Mouse (Mus musculus) intestine, embryonic 15.5 days (tissue): ENCODE data around the gene Vezt. TPM values are rescaled to one million over a fixed set of nuclear protein-coding genes. Genes with fewer than 3 reads are reported as not detected.

ENCODE experiments used
- ATAC-seq: fragments of 200-750 bp; cut with Nextera tagmentation; 2 replicates; pipeline ENCODE4 v1.8.0; 2017; ENCODE audit warnings: moderate TSS enrichment, moderate library complexity
- H3K27ac ChIP-seq: fragments of 300-500 bp; sonication (generic); 2 replicates; pipeline ENCODE4 v1.5.1; 2015; ENCODE audit warnings: mild to moderate bottlenecking, inconsistent platforms
- H3K27me3 ChIP-seq: fragments of 300-500 bp; sonication (generic); replicated peaks from 2 replicates; pipeline ENCODE4 v1.6.1; 2015; ENCODE audit warnings: inconsistent platforms
- H3K36me3 ChIP-seq: fragments of 300-500 bp; sonication (generic); 2 replicates; pipeline ENCODE4 v1.6.1; 2015; ENCODE audit warnings: inconsistent platforms
- H3K4me1 ChIP-seq: fragments of 300-500 bp; sonication (generic); replicated peaks from 2 replicates; pipeline ENCODE4 v1.6.1; 2015; ENCODE audit warnings: inconsistent platforms
- H3K4me2 ChIP-seq: fragments of 300-500 bp; sonication (generic); replicated peaks from 2 replicates; pipeline ENCODE4 v1.6.1; 2015; ENCODE audit warnings: mild to moderate bottlenecking, inconsistent platforms
- H3K4me3 ChIP-seq: fragments of 300-500 bp; sonication (generic); replicated peaks from 2 replicates; pipeline ENCODE4 v1.5.1; 2015; ENCODE audit warnings: inconsistent platforms
- H3K9ac ChIP-seq: fragments of 300-500 bp; sonication (generic); 2 replicates; pipeline ENCODE4 v1.6.1; 2015; ENCODE audit warnings: inconsistent platforms
- H3K9me3 ChIP-seq: fragments of 300-500 bp; sonication (generic); 2 replicates; pipeline ENCODE4 v1.6.1; 2016; ENCODE audit warnings: inconsistent platforms
- WGBS: fragments of 180-500 bp; shearing (Covaris S2); methylation state at CpG from one replicate; pipeline ENCODE4 v1.1.7; 2015; 5-methylcytosine and 5-hydroxymethylcytosine counted together
- polyA plus RNA-seq: library from polyadenylated mRNA; unstranded; fragments of >200 nt; fragmentation: Nextera tagmentation; extraction: Ambion mirVana; gene quantifications from 2 replicates; pipeline ENCODE4 v1.2.1, GENCODE M21; 2015

Vezt gene
- 18.6 and 20.1 TPM in 2 replicates for polyA plus RNA-seq

DNA sequence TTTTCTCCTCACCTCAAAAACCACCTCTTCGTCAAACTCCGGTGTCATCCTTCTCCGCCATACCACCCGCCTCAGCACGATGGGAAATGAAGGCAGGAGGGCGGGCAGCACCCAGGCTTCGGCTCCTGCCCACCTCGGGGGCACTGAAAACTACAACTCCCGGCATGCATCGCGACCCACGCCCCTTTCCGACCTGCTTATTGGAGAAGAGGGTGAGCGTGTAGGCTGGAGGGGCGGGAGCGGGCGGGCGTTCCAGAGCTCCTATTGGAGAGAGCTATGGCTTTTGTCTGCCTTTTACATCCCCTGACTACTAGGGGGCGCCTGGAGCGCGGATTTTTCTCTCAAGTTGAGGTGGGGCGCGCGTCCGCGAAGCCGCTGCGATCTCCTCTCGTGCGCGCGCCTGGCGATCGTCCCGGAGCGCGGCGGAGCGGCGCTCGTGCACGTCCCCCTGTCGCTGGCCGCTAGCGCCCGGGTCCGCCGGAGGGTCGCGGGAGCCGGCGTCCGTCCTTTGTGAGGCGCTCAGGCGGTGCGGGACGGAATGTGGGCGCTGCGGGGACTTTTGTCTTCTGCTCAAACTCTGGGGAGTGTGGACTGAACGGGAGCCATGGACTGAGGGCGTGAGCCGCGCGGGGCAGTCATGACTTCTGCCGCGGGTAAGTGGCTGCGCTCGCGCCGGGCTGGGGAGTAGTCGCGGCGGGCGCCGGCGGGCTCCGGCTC lies at the start of gene Vezt, which contains the start of gene Fgd6:
TSS of gene Vezt (minus strand) at position 160 of the 717 bp plus-strand sequence.
TSS of gene Fgd6 (plus strand) at position 344 of the 717 bp plus-strand sequence.
- H3K9ac ChIP-seq: peak within 1 kb of the TSS; percentile 89
- peak; percentile 99 for ATAC-seq
- H3K4me3 ChIP-seq: peak within 1 kb of the TSS; percentile 94
- H3K4me2 ChIP-seq: peak within 1 kb of the TSS; percentile 75
- peak within 1 kb of the TSS; percentile 76 for H3K27ac ChIP-seq
- H3K4me1 ChIP-seq: 0 out of 2 replicates have a peak, but pooled peaks cover 9% of the 10 kb centered on the region
- H3K36me3 ChIP-seq: no peaks in the 10 kb centered on the region
- WGBS: under 1% methylated on average over 77 of the region's 77 CpGs
- no peaks in the 10 kb centered on the region for H3K9me3 ChIP-seq
- H3K27me3 ChIP-seq: no peaks in the 10 kb centered on the region

DNA sequence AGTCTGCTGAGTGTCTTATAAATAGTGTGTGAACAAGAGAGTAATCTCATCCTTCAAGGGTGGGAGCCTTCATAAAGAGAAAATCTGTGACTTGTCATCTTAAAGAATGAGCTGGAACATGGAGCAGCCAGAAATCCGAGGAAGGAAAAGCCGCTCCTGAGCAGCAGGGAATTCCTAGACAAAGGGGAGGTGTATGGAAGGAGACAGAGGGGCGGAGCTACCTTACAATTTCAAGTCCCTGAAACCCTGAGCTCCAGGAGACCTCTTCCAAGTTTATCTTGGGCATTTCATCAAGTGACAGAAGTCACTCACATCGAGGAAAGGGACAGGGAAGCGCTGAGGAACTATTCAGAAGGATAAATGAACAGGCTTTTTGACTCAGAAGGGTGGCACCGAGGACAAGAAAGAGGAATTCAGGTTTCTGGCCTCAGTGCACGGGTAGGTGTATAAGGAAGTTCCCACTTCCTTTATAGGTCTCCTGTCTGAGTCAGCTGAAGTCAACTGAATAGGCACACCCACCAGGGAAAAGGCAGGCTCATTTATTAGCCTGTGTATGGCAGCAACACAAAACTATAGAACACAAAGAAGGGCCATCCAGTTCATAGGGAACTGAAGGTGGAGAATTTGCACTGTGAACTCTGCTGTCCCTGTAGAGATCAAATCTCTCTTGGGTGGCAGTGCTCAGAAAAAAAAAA lies 46.6 kb upstream of the Vezt start:
- H3K4me1 ChIP-seq: peaks cover 9% of the 10 kb centered on the region
- 0 out of 2 replicates have a peak overlapping the region, but pooled peaks have one; percentile 2 for H3K4me2 ChIP-seq
- no peak overlapping the region for H3K9ac ChIP-seq
- 40% methylated on average over 7 of the region's 7 CpGs for WGBS
- peak overlapping the region; percentile 59 for H3K27ac ChIP-seq
- H3K4me3 ChIP-seq: no peak overlapping the region
- no peaks in the 10 kb centered on the region for H3K9me3 ChIP-seq
- H3K27me3 ChIP-seq: no peaks in the 10 kb centered on the region
- H3K36me3 ChIP-seq: no peaks in the 10 kb centered on the region
- peak; percentile 82 for ATAC-seq

DNA sequence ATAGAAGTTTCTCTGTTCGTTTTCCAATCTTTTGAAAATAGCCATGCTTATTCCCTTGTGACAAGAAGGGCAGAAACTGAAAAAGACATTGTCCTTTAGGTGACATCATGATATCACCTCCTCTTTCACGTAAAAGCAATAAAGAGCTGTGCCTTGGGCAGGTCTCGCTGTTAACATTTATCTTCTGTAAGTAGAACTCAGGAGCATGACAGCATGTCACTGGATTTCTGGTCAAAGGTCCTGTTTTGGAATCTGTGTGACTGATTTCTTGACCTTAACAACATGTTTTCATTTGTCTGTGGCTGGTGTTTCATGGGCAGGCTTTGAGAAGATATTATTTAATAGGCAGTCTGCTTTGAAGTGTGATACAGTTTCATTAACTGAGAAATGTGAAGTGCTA lies 45.1 kb upstream of the Vezt start:
- ATAC-seq: peak; percentile 77
- WGBS: 58% methylated on average over 3 of the region's 3 CpGs
- peak overlapping the region; percentile 4; the same call in 1 of the 2 replicates for H3K27ac ChIP-seq
- no peak overlapping the region for H3K4me2 ChIP-seq
- no peaks in the 10 kb centered on the region for H3K9me3 ChIP-seq
- H3K9ac ChIP-seq: no peak overlapping the region
- H3K4me1 ChIP-seq: peaks cover 9% of the 10 kb centered on the region
- H3K36me3 ChIP-seq: no peaks in the 10 kb centered on the region
- H3K27me3 ChIP-seq: no peaks in the 10 kb centered on the region
- no peak overlapping the region for H3K4me3 ChIP-seq

DNA sequence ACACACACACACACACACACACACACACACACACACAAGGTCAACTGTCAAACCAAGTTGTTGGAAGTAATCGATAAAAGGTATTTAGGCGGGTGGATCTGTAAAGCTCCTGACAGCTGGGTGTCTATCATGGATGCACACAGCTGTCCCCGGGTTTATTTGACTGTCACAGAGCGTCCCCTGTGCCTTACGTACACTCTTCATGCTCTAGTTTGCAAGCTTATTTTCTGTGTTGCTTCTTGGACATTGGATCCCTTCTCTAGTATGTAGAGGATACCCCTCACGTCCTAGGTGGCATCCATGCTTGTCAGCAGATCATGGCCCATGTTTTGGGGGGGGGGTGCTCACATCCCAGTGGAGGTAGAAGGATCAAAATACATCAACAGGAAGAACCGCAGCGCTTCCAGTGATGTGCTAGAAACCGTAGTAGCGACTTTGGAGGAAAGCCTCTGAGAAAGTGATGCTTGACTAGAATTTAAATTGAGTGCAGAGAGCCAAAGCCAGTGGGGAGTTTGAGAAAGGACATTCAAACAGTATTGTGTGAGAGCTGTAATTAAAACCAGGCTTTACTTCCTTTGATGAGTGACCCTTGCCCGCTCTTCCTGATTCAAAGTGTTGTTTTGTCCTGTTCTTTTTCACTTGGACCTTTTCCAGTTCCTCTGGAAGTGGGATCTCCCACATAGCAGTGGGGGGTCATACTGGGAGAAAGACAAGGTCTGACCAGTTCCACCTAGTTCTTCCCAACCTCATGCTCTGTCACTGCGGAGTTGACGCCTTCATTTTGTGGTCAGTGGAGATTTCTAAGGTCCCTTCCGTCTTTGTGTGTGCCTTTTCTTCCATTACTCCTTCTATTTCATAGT lies 41.6 kb upstream of the Vezt start:
- WGBS: 84% methylated on average over 14 of the region's 14 CpGs
- H3K4me1 ChIP-seq: peaks cover 16% of the 10 kb centered on the region
- no peaks in the 10 kb centered on the region for H3K9me3 ChIP-seq
- no peak overlapping the region for H3K27ac ChIP-seq
- no peaks in the 10 kb centered on the region for H3K36me3 ChIP-seq
- no peaks in the 10 kb centered on the region for H3K27me3 ChIP-seq
- H3K9ac ChIP-seq: no peak overlapping the region
- H3K4me3 ChIP-seq: no peak overlapping the region
- ATAC-seq: no peak
- H3K4me2 ChIP-seq: no peak overlapping the region

DNA sequence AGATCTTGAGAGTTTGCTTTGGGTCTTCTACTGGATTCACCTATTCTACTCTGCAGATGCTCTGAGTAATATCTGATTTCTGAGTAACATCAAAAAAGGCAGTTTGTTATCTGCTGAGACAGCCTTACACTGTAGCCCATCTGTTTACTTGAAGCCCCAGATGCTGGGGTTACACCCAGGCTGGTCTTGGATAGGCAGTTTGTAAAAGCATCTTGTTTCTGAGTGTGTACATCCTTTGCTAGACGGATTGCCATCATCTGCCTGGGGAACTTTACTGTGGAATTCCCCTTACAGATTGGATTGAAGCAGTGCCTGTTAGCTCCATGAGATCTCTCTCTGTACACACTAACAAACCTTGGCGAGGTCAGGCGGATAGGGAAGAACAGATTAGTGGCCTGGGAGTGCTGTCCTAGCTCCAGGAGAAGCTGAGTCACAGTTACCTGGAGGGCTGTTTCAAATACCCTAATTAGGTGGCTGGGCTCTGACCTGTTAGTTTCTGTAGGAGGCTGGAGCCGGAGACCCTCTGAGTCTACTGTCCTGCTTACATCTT lies 37.4 kb upstream of the Vezt start:
- no peaks in the 10 kb centered on the region for H3K9me3 ChIP-seq
- H3K27ac ChIP-seq: no peak overlapping the region
- ATAC-seq: peak; percentile 24; the same call in 1 of the 2 replicates
- peaks cover 14% of the 10 kb centered on the region for H3K4me1 ChIP-seq
- 56% methylated on average over 4 of the region's 4 CpGs for WGBS
- H3K36me3 ChIP-seq: no peaks in the 10 kb centered on the region
- no peak overlapping the region for H3K4me2 ChIP-seq
- H3K4me3 ChIP-seq: no peak overlapping the region
- H3K27me3 ChIP-seq: no peaks in the 10 kb centered on the region
- no peak overlapping the region for H3K9ac ChIP-seq

DNA sequence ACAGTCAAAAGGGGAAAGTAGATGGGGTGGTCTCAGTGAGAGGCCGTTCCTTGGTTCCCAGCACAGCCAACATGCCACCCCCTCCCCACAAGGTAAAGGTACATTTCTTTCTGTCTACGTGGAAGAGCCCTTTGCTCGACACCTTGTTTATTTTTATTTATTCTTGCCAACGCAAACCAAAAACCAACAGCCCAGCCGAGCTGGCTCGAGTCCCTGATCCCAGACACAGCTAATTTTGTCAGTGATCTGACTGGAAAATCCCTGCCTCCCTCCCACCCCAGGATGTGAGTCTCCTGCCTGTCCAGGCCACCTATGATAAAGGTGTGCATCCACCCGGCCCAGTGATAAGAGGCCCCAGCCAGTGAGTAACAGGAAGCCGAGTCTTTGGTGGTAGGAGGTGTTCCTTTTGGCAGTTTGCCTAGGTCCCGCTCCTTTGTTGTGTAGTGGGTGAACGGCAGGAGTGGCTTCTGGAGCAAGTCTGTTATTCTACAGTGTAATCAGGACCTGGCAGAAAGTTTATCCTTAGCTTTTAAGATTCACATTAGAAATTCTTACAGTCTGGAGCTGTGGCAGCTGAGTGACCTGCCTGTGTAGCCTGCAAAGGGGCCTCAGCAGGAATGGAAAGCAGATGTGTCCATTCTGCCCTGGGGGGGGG lies 36.8 kb upstream of the Vezt start:
- 30% methylated on average over 10 of the region's 10 CpGs for WGBS
- H3K9me3 ChIP-seq: no peaks in the 10 kb centered on the region
- no peaks in the 10 kb centered on the region for H3K27me3 ChIP-seq
- H3K4me2 ChIP-seq: no peak overlapping the region
- ATAC-seq: peak; percentile 72
- H3K9ac ChIP-seq: no peak overlapping the region
- H3K27ac ChIP-seq: no peak overlapping the region
- peaks cover 14% of the 10 kb centered on the region for H3K4me1 ChIP-seq
- H3K36me3 ChIP-seq: no peaks in the 10 kb centered on the region
- H3K4me3 ChIP-seq: no peak overlapping the region

DNA sequence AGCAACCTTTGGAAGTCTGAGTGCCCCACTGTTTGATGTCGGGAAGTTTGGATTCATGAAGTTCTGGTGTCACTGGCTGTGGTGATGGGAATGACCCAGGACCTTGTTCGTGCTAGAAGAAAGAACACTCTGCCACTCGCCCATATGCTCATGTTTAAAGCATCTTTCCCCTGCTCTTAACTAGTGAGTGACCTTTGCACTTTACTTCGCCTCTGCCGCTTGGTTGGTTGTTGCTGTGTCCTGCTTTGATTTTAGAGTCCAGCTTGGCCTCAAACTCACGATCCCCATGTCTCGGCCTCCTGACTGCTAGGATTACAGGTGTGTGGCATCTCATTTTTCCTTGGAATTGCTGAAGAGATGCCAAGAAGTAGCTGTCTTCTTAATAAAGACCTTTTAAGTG lies 36.0 kb upstream of the Vezt start:
- H3K4me2 ChIP-seq: no peak overlapping the region
- no peak for ATAC-seq
- H3K27ac ChIP-seq: no peak overlapping the region
- 80% methylated on average over 7 of the region's 7 CpGs for WGBS
- no peaks in the 10 kb centered on the region for H3K36me3 ChIP-seq
- H3K9ac ChIP-seq: no peak overlapping the region
- H3K4me1 ChIP-seq: peaks cover 14% of the 10 kb centered on the region
- H3K4me3 ChIP-seq: no peak overlapping the region
- no peaks in the 10 kb centered on the region for H3K9me3 ChIP-seq
- no peaks in the 10 kb centered on the region for H3K27me3 ChIP-seq

DNA sequence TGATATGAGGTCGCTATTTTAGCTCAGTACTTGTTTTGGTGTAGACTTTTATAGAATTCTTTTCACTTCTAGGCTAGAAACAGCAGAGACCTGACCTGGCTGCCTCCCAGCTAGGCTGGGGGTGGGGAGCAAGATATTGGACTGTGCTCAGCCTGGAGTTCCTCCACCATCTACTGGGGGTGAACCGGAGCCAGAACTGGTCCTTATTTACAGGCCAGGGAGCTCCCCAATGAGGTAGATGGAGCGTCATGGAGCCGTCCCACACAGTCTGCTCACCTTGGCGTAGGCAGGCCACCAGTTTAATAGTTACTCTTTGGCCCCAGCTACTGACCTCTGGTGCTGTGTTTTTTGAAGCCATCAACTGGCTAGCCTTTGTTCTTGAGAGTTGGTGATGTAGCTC lies 33.1 kb upstream of the Vezt start:
- WGBS: 76% methylated on average over 5 of the region's 5 CpGs
- H3K9me3 ChIP-seq: no peaks in the 10 kb centered on the region
- no peak for ATAC-seq

DNA sequence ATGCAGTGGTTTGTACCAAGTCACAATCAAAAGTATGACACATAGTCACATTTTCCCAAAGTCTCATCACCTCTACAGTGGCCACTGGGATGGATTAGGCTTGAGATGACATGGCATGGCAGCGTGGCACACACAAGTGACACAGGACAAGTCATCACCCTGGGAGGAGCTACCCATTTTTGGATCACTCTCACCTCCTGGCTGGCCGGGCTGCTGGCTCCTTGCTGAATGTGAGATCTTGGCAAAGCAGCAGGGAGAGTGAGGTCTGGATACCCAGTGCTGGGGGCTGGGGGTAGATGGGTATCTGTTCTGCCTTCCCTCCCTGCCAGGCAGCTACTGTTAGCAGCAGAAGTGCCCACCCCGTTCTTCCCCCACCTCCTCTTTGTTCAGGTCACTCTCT lies 31.3 kb upstream of the Vezt start:
- H3K4me3 ChIP-seq: no peak overlapping the region
- no peak for ATAC-seq
- 69% methylated on average over 3 of the region's 3 CpGs for WGBS

More for the DNA sequence above, 33.1 kb upstream of the Vezt start:
- Histone ChIP-seq H3K4me2 (no peak overlapping the region), H3K9ac (no peak overlapping the region), H3K27me3 (no peaks in the 10 kb centered on the region), H3K27ac (no peak overlapping the region), H3K36me3 (no peaks in the 10 kb centered on the region), H3K4me1 (peaks cover 14% of the 10 kb centered on the region), H3K4me3 (no peak overlapping the region)

DNA sequence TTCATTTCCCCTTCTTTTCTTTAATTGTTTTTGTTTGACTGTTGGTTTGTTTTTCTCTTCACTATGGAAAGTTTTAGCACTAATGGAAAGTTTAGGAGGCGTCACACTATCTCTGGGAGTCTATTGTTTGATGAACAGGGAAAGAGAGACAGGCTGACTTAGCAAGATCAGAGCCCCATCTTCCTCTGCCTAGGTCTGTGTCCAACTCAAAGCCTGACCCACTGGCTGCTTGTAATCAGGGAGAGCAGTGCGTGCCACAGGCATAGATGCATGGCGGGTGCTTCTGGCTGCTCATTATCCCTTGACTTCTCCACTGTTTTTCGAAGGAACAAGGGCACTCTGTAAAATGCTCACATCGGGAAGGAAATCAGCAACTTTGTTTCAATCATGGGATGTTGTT lies 26.7 kb upstream of the Vezt start:
- no peaks in the 10 kb centered on the region for H3K27me3 ChIP-seq
- H3K4me2 ChIP-seq: no peak overlapping the region
- peaks cover 11% of the 10 kb centered on the region for H3K4me1 ChIP-seq
- 79% methylated on average over 5 of the region's 5 CpGs for WGBS
- H3K9me3 ChIP-seq: no peaks in the 10 kb centered on the region
- H3K27ac ChIP-seq: no peak overlapping the region
- H3K9ac ChIP-seq: no peak overlapping the region
- no peak overlapping the region for H3K4me3 ChIP-seq
- ATAC-seq: no peak
- no peaks in the 10 kb centered on the region for H3K36me3 ChIP-seq

More for the DNA sequence above, 31.3 kb upstream of the Vezt start:
- Histone ChIP-seq H3K9me3 (no peaks in the 10 kb centered on the region), H3K9ac (no peak overlapping the region), H3K4me2 (no peak overlapping the region), H3K27me3 (no peaks in the 10 kb centered on the region), H3K36me3 (no peaks in the 10 kb centered on the region), H3K4me1 (0 out of 2 replicates have a peak, but pooled peaks cover 4% of the 10 kb centered on the region), H3K27ac (no peak overlapping the region)

DNA sequence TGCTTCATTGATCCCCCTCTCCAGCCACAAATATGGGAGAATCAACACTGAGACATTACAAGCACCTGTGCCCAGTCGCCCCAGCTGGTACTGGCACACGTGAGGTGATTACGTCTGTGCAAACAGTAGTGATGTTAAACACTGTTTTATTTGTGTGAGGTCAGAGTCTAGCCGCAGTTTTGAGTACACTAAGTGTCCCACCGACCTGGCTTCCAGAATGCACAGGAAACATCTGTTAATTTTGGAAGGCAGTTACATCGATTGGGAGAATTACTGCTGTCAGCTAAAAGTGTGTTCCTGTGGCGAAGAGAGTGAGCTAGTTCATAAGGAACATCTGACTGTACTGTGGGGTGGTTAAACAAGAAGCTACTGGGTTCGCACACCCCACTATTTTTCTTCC lies 24.6 kb upstream of the Vezt start:
- no peak overlapping the region for H3K27ac ChIP-seq
- H3K4me1 ChIP-seq: peaks cover 11% of the 10 kb centered on the region
- no peak overlapping the region for H3K4me2 ChIP-seq
- no peaks in the 10 kb centered on the region for H3K27me3 ChIP-seq
- no peak overlapping the region for H3K9ac ChIP-seq
- ATAC-seq: peak; percentile 64
- H3K4me3 ChIP-seq: no peak overlapping the region
- no peaks in the 10 kb centered on the region for H3K9me3 ChIP-seq
- no peaks in the 10 kb centered on the region for H3K36me3 ChIP-seq
- 36% methylated on average over 8 of the region's 8 CpGs for WGBS
